Comparison of ENCODE assay signal across 8 mouse cellular contexts in the genomic region with DNA sequence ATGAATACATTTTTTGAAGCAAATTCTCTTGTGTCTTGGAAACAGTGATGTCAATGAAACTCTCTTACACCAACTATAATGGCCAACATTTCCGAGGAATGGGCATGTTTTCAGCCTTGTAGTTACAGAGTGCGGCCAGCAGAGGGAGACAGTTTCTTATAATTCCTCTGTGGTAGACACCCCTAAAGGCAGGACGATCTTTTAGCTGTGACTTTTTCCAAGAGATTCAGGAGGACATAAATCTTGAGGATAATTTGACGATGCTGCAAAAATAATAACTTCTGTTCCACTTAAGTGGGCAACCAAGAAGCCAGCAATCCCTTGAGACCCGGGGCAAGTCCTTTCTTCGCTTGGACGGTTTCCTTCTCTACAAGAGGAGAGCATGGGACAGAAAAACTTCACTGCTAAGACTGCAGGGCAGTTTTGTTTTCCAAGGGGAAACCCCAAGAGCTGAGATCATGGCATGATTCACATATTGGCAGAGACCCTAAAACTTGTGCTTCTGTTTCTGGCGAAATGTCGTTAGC. TPM values are rescaled to one million over a fixed set of nuclear protein-coding genes. Genes with fewer than 3 reads are reported as not detected.
DNase-seq lines count a peak whose midpoint lies in the region; ATAC-seq and TF ChIP-seq lines count a peak whose summit lies in the region.

No protein-coding gene starts in this region.

- ATAC-seq in midbrain, embryonic 11.5 days (ENCODE audit: low FRiP score): no peak
- no peak for ATAC-seq in midbrain, embryonic 15.5 days (replicated peaks)
- no peak for ATAC-seq in intestine, postnatal 0 days
- no peak for ATAC-seq in stomach, embryonic 15.5 days (ENCODE audit: insufficient read depth, low FRiP score, low read depth)

- H3K4me1 ChIP-seq in midbrain, embryonic 11.5 days (ENCODE audit: control insufficient read depth, insufficient read depth, low read length): peaks cover 12% of the 10 kb centered on the region
- peaks cover 22% of the 10 kb centered on the region for H3K4me1 ChIP-seq in midbrain, embryonic 15.5 days
- 0 out of 2 replicates have a peak, but pooled peaks cover 3% of the 10 kb centered on the region for H3K4me1 ChIP-seq in intestine, postnatal 0 days (replicated peaks; ENCODE audit: control insufficient read depth, insufficient read depth, low read length)
- peaks cover 9% of the 10 kb centered on the region for H3K4me1 ChIP-seq in stomach, embryonic 15.5 days

- H3K4me3 ChIP-seq in midbrain, embryonic 11.5 days (ENCODE audit: low read depth, low read length): no peak overlapping the region
- H3K4me3 ChIP-seq in midbrain, embryonic 15.5 days: no peak overlapping the region
- 0 out of 2 replicates have a peak overlapping the region, but pooled peaks have one; percentile 8 for H3K4me3 ChIP-seq in intestine, postnatal 0 days (ENCODE audit: low read depth, low read length)
- peak overlapping the region; percentile 5 for H3K4me3 ChIP-seq in myocyte
- no peak overlapping the region for H3K4me3 ChIP-seq in stomach, embryonic 15.5 days (replicated peaks)

- no peak overlapping the region for H3ac ChIP-seq in myocyte (ENCODE audit: control insufficient read depth, insufficient read length)

- H3K9ac ChIP-seq in midbrain, embryonic 11.5 days (ENCODE audit: low read length): no peak overlapping the region
- H3K9ac ChIP-seq in midbrain, embryonic 15.5 days: no peak overlapping the region
- no peak overlapping the region for H3K9ac ChIP-seq in intestine, postnatal 0 days (ENCODE audit: low read depth, low read length)
- H3K9ac ChIP-seq in stomach, embryonic 15.5 days: no peak overlapping the region

- 32% methylated on average over 9 of the region's 9 CpGs for WGBS in midbrain, embryonic 11.5 days
- 28% methylated on average over 9 of the region's 9 CpGs for WGBS in midbrain, embryonic 15.5 days
- WGBS in intestine, postnatal 0 days: 21% methylated on average over 9 of the region's 9 CpGs
- WGBS in stomach, embryonic 15.5 days: 21% methylated on average over 9 of the region's 9 CpGs

- H3K36me3 ChIP-seq in midbrain, embryonic 11.5 days (ENCODE audit: control insufficient read depth, insufficient read depth, low read length): no peaks in the 10 kb centered on the region
- no peaks in the 10 kb centered on the region for H3K36me3 ChIP-seq in midbrain, embryonic 15.5 days (replicated peaks)
- H3K36me3 ChIP-seq in intestine, postnatal 0 days (ENCODE audit: control insufficient read depth, insufficient read depth): no peaks in the 10 kb centered on the region
- H3K36me3 ChIP-seq in myocyte (ENCODE audit: control insufficient read depth, insufficient read depth): no peaks in the 10 kb centered on the region
- no peaks in the 10 kb centered on the region for H3K36me3 ChIP-seq in stomach, embryonic 15.5 days

- H3K79me2 ChIP-seq in myocyte (ENCODE audit: control insufficient read depth, insufficient read depth): peaks cover 18% of the 10 kb centered on the region

- no peak for TF ChIP-seq POLR2A in myocyte (IDR thresholded peaks at IDR 0.05; ENCODE audit: insufficient read length, low read depth)

- peak; percentile 95 for DNase-seq in midbrain, embryonic 11.5 days (ENCODE audit: low spot score, missing footprints)
- peak; percentile 79 for DNase-seq in c-Kit-positive CD71-positive TER-119-positive erythroid progenitor cells, embryonic 14.5 days (ENCODE audit: low spot score)
- peak; percentile 68 to 75 for DNase-seq in gastrocnemius, adult 8-10 months (ENCODE audit: low spot score in 2 of 2)
- DNase-seq in left cerebral cortex, postnatal 36 days (ENCODE audit: low spot score in 2 of 2): peak; percentile 66 to 79

- intact Hi-C loops in left cerebral cortex, postnatal 36 days (cut with DNase I): loop anchor here (1.0 to 10.0 kb wide), 3 partner anchors 102 to 221 kb away; no protein-coding TSS in a partner anchor

- TF ChIP-seq CTCF in intestine, postnatal 0 days (IDR thresholded peaks at IDR 0.05; ENCODE audit: low read depth): peak; percentile 94

- H3K9me3 ChIP-seq in midbrain, embryonic 11.5 days (ENCODE audit: control insufficient read depth, low read length): no peaks in the 10 kb centered on the region
- no peaks in the 10 kb centered on the region for H3K9me3 ChIP-seq in midbrain, embryonic 15.5 days
- H3K9me3 ChIP-seq in intestine, postnatal 0 days (ENCODE audit: control insufficient read depth): no peaks in the 10 kb centered on the region
- H3K9me3 ChIP-seq in stomach, embryonic 15.5 days: no peaks in the 10 kb centered on the region

- H3K27me3 ChIP-seq in midbrain, embryonic 11.5 days (ENCODE audit: control insufficient read depth, insufficient read depth, low read length): no peaks in the 10 kb centered on the region
- H3K27me3 ChIP-seq in midbrain, embryonic 15.5 days (replicated peaks): no peaks in the 10 kb centered on the region
- no peaks in the 10 kb centered on the region for H3K27me3 ChIP-seq in intestine, postnatal 0 days (replicated peaks; ENCODE audit: control insufficient read depth, insufficient read depth, low read length)
- H3K27me3 ChIP-seq in myocyte (ENCODE audit: control insufficient read depth, insufficient read depth, insufficient read length): no peaks in the 10 kb centered on the region
- H3K27me3 ChIP-seq in stomach, embryonic 15.5 days (replicated peaks): no peaks in the 10 kb centered on the region

- no peak overlapping the region for H3K4me2 ChIP-seq in midbrain, embryonic 11.5 days
- H3K4me2 ChIP-seq in midbrain, embryonic 15.5 days: no peak overlapping the region
- H3K4me2 ChIP-seq in intestine, postnatal 0 days (replicated peaks; ENCODE audit: low read depth): peak overlapping the region; percentile 42
- H3K4me2 ChIP-seq in myocyte (ENCODE audit: low read depth): peak overlapping the region; percentile 90
- H3K4me2 ChIP-seq in stomach, embryonic 15.5 days: peak overlapping the region; percentile 19; the same call in 1 of the 2 replicates

- H3K27ac ChIP-seq in midbrain, embryonic 11.5 days (ENCODE audit: low read depth, low read length): no peak overlapping the region
- no peak overlapping the region for H3K27ac ChIP-seq in midbrain, embryonic 15.5 days
- H3K27ac ChIP-seq in intestine, postnatal 0 days (ENCODE audit: low read depth, low read length): no peak overlapping the region
- H3K27ac ChIP-seq in stomach, embryonic 15.5 days: no peak overlapping the region

TF ChIP-seq in myocyte, 11 proteins besides CTCF, POLR2A, EP300 and RAD21:
- TF ChIP-seq MYOD1 (IDR thresholded peaks at IDR 0.05; ENCODE audit: control insufficient read depth in 1 of 3, insufficient read length in 2 of 3, low read depth in 2 of 3) (no peak), POLR2AphosphoS2 (IDR thresholded peaks at IDR 0.05; ENCODE audit: insufficient read length, low read depth) (no peak), MYOG (IDR thresholded peaks at IDR 0.05; ENCODE audit: control insufficient read depth in 1 of 3, insufficient read depth in 1 of 3, insufficient read length in 2 of 3, low read depth in 2 of 3) (no peak), E2F4 (IDR thresholded peaks at IDR 0.05; ENCODE audit: insufficient read depth) (no peak), CEBPB (IDR thresholded peaks at IDR 0.05; ENCODE audit: insufficient read depth, poor library complexity, severe bottlenecking) (no peak), TCF12 (IDR thresholded peaks at IDR 0.05; ENCODE audit: insufficient read depth, poor library complexity, severe bottlenecking) (no peak), USF1 (IDR thresholded peaks at IDR 0.05; ENCODE audit: low read depth) (no peak), SRF (IDR thresholded peaks at IDR 0.05; ENCODE audit: control insufficient read depth, insufficient read length, low read depth) (no peak), REST (IDR thresholded peaks at IDR 0.05; ENCODE audit: insufficient read depth, insufficient read length) (no peak), TCF3 (IDR thresholded peaks at IDR 0.05; ENCODE audit: insufficient read length, low read depth) (no peak), MAX (IDR thresholded peaks at IDR 0.05; ENCODE audit: low read depth) (no peak)
TF ChIP-seq in myocyte: peak in this region for 0.

RNA-seq across cellular contexts. Expression of gene Szrd1, which starts 2.8 kb away (rescaled TPM):
- 33.9 and 34.5 TPM in 2 replicates for polyA plus RNA-seq in midbrain, embryonic 11.5 days (2014; fragmentation: Nextera tagmentation; extraction: Ambion mirVana)
- 24.4 and 26.0 TPM in 2 replicates for polyA plus RNA-seq in midbrain, embryonic 15.5 days (2015; fragmentation: Nextera tagmentation; extraction: Ambion mirVana)
- 100 to 1,000 TPM; 137 to 140 (median 139) TPM for total RNA-seq in gastrocnemius, adult 8-10 months (2022)
- polyA plus RNA-seq in intestine, postnatal 0 days (2015; fragmentation: Nextera tagmentation; extraction: Ambion mirVana): 35.0 TPM in 2 replicates
- 10 to 100 TPM; 48.2 to 48.8 TPM for total RNA-seq in left cerebral cortex, postnatal 36 days (2021)
- polyA plus RNA-seq in myocyte (2012; fragmentation: generic; extraction: Trizol): 107 TPM
- 34.5 and 44.3 TPM in 2 replicates for polyA plus RNA-seq in stomach, embryonic 15.5 days (2015; fragmentation: Nextera tagmentation; extraction: Ambion mirVana)

RNA-seq across cellular contexts. Expression of gene Fbxo42, which starts 5.4 kb away (rescaled TPM):
- polyA plus RNA-seq in midbrain, embryonic 11.5 days (2014; fragmentation: Nextera tagmentation; extraction: Ambion mirVana): 22.4 and 23.8 TPM in 2 replicates
- polyA plus RNA-seq in midbrain, embryonic 15.5 days (2015; fragmentation: Nextera tagmentation; extraction: Ambion mirVana): 28.5 and 30.0 TPM in 2 replicates
- total RNA-seq in gastrocnemius, adult 8-10 months (2022): 10 to 100 TPM in 3 of 4 experiments, 1 to 10 TPM in 1; 9.3 to 11.2 (median 10.7) TPM
- 11.6 and 14.3 TPM in 2 replicates for polyA plus RNA-seq in intestine, postnatal 0 days (2015; fragmentation: Nextera tagmentation; extraction: Ambion mirVana)
- total RNA-seq in left cerebral cortex, postnatal 36 days (2021): 10 to 100 TPM; 30.5 to 31.6 TPM
- polyA plus RNA-seq in myocyte (2012; fragmentation: generic; extraction: Trizol): 13.2 TPM
- polyA plus RNA-seq in stomach, embryonic 15.5 days (2015; fragmentation: Nextera tagmentation; extraction: Ambion mirVana): 21.3 and 21.4 TPM in 2 replicates

RNA-seq across cellular contexts. Expression of gene Spata21, which starts 54.2 kb away (rescaled TPM):
- polyA plus RNA-seq in midbrain, embryonic 11.5 days (2014; fragmentation: Nextera tagmentation; extraction: Ambion mirVana): not detected in 2 replicates
- polyA plus RNA-seq in midbrain, embryonic 15.5 days (2015; fragmentation: Nextera tagmentation; extraction: Ambion mirVana): 0.27 and 0.87 TPM in 2 replicates
- total RNA-seq in gastrocnemius, adult 8-10 months (2022): not detected
- 0.12 and 0.33 TPM in 2 replicates for polyA plus RNA-seq in intestine, postnatal 0 days (2015; fragmentation: Nextera tagmentation; extraction: Ambion mirVana)
- total RNA-seq in left cerebral cortex, postnatal 36 days (2021): under 1 TPM; 0.43 to 0.79 TPM
- not detected for polyA plus RNA-seq in myocyte (2012; fragmentation: generic; extraction: Trizol)
- polyA plus RNA-seq in stomach, embryonic 15.5 days (2015; fragmentation: Nextera tagmentation; extraction: Ambion mirVana): 0.05 and 0.15 TPM in 2 replicates

Comparison
In these comparisons a context has a peak if more than half of its experiments do, and no peak if none do; other contexts are left out.
1. H3K4me2 ChIP-seq: peak in intestine, postnatal 0 days (single experiment), myocyte (single experiment) and stomach, embryonic 15.5 days (single experiment); none in midbrain, embryonic 11.5 days (single experiment) and midbrain, embryonic 15.5 days (single experiment).
2. H3K4me3 ChIP-seq: peak in intestine, postnatal 0 days (single experiment) and myocyte (single experiment); none in midbrain, embryonic 11.5 days (single experiment), midbrain, embryonic 15.5 days (single experiment) and stomach, embryonic 15.5 days (single experiment).
3. Peak in every context shown above with its lines, with median percentiles within 50 percentile points of each other: DNase-seq.